Mouse (Mus musculus) fibroblast of lung, adult 2 months (primary cell): ENCODE results near the gene C1qtnf12.

ENCODE experiments used
- DNase-seq: peaks from one replicate; pipeline ENCODE4 v3.0.0-alpha.2; 2011; ENCODE audit warnings: low read depth

C1qtnf12 gene

DNA sequence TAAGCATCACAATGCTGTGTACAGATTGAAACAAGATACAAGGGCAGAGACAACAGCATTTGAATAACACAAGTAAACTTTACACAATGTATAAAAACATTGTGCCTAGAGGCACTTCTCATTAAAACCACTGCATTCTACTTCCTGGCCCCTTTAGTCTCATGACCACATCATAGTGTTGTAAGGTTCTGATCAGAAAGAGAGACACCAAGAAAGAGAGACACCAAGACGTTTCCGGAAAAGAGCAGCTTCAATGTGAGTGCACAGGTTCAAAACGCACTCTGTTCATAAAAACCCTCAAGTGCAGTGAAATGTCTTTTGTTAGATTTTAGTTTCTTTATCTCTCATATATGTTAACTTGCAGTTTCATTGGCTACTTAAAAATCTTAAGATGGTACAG, 42.0 kb downstream of the C1qtnf12 start:
- DNase-seq: no peak

DNA sequence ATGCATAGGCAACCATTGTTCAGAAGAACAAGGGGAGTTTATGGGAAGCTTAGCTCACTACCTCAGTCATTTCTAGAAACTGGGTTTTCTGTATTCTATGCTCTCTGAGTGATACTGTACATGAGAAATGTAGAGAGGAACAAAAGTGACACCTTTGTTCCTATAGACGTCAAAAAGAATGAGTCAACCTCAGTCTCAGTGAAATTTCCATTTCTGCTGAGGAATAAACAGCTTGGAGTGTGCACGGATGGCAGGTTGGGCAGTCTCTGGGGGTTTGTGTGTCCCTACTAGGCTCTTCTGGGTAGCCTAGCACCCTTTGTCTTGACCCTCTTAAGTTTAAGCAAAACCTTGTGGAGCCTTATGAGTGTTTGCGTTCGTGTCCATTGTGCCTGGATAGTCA, 46.3 kb downstream of the C1qtnf12 start:
- no peak for DNase-seq

DNA sequence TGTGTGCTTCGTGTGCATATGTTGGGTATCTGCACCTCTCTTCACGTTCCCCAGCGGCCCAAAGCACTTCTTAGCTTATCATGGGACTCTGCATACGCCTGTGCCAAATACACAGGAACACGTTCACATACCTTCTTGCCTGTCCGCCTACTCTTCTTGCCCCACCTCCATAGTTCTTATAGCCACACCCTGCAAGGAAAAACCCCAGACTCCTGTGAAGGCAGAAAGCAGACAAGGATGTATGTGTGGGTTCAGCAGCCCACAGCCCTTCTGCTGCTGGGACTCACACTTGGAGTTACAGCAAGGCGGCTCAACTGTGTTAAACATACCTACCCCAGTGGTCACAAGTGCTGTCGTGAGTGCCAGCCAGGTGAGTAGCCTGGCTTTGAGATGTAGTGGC, 51.5 kb downstream of the C1qtnf12 start, which contains the start of gene Tnfrsf4:
TSS of gene Tnfrsf4 (plus strand) at position 207 of the 400 bp plus-strand sequence.
- DNase-seq: no peak

DNA sequence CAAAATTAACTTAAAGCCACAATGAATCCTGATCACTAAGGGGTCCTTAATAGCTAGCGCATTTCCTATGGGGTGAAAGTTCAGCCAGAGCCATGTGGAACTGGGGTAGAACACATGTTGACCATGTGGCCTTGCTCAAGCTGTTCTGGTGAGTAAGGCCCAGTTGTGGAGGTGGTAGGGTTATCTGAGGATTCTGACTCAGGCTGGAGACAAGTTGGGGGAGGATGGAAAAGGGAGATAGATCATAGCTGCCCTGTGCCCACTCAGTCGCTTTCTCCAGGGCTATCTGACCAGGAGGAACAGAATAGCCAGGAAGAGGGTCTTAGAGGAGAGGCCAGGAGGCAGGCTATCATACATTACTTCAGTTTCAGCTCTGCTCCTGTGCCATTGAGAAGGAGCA, 52.3 kb downstream of the C1qtnf12 start:
- no peak for DNase-seq
